Mouse (Mus musculus): ENCODE data around the gene Xxylt1. TPM values are rescaled to one million over a fixed set of nuclear protein-coding genes. Genes with fewer than 3 reads are reported as not detected.

Gene Xxylt1
- polyA plus RNA-seq, 1 experiment from 2014 or later: 8.0 TPM

GRCm38 (mm10) chr16:30936471-30936870 is 144.8 kb downstream of the Xxylt1 start:
- H3K4me3 ChIP-seq (ENCODE audit: low read depth, low read length): no peak overlapping the region
- DNase-seq (ENCODE audit: low spot score) (no peak), ATAC-seq (no peak)
- no peak overlapping the region for H3K9ac ChIP-seq (replicated peaks; ENCODE audit: low read depth)
- no peaks in the 10 kb centered on the region for H3K36me3 ChIP-seq (ENCODE audit: insufficient read depth, low read length)
- no peak overlapping the region for H3K27ac ChIP-seq (ENCODE audit: low read length)
- 48% methylated on average over 6 of the region's 6 CpGs for WGBS
- H3K9me3 ChIP-seq (ENCODE audit: low read length): no peaks in the 10 kb centered on the region
- H3K27me3 ChIP-seq (replicated peaks; ENCODE audit: insufficient read depth, low read length): no peaks in the 10 kb centered on the region
- peaks cover 3% of the 10 kb centered on the region; the same call in 1 of the 2 replicates for H3K4me1 ChIP-seq (ENCODE audit: insufficient read depth, low read depth, low read length)
- H3K4me2 ChIP-seq (replicated peaks; ENCODE audit: low read depth, low read length): no peak overlapping the region
- no peak for TF ChIP-seq EP300 (IDR thresholded peaks at IDR 0.05)
- no peak for TF ChIP-seq CTCF (IDR thresholded peaks at IDR 0.05)

- H3K9ac ChIP-seq (replicated peaks; ENCODE audit: low read depth): no peak overlapping the region
- no peaks in the 10 kb centered on the region for H3K27me3 ChIP-seq (replicated peaks; ENCODE audit: insufficient read depth, low read length)
- H3K27ac ChIP-seq (ENCODE audit: low read length): no peak overlapping the region
- TF ChIP-seq CTCF (IDR thresholded peaks at IDR 0.05) (no peak), EP300 (IDR thresholded peaks at IDR 0.05) (no peak)
- no peaks in the 10 kb centered on the region for H3K9me3 ChIP-seq (ENCODE audit: low read length)
- 84% methylated on average over 7 of the region's 7 CpGs for WGBS
- no peaks in the 10 kb centered on the region for H3K36me3 ChIP-seq (ENCODE audit: insufficient read depth, low read length)
- no peak for ATAC-seq
- no peak overlapping the region for H3K4me3 ChIP-seq (ENCODE audit: low read depth, low read length)
- H3K4me2 ChIP-seq (replicated peaks; ENCODE audit: low read depth, low read length): no peak overlapping the region
- peaks cover 3% of the 10 kb centered on the region; the same call in 1 of the 2 replicates for H3K4me1 ChIP-seq (ENCODE audit: insufficient read depth, low read depth, low read length)
- no peak for DNase-seq (ENCODE audit: low spot score)
These were observed 145.2 kb downstream of the Xxylt1 start for GRCm38 (mm10) chr16:30936012-30936461.

DNA sequence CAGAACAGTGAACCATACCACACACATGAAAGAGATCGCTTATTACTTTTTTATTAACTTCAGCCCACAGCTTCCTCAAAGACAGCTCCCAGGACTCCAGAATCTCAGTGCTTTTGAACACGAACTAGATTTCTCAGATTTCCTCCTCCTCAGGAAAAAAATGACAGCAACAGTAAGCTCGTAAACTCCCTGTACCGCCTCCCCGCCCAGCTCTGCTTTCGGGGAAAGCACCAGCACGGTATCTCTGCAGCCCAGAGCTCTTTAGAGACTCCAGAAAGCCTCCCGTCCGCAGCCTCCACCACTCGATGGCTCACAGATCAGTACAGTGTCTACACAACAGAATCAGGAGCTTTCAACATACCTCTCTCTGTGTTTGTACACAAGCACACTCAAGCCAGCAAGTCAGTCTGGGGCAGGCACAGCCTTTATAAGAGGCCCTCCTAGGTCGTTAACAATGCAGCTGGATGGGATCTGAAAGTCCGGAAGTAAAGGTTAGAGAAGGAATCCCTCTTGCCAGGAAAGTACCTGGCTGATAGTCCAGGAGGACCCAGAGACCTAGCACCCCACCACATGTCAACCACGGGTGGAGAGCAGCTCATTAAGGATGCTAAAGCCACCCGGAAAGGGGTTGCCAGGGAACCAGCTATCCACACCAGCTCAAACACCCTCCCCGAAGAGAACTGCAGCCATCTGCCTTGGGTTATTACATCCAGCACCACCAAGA is 146.1 kb downstream of the Xxylt1 start:
- Histone ChIP-seq H3K4me3 (ENCODE audit: low read depth, low read length) (no peak overlapping the region), H3K36me3 (ENCODE audit: insufficient read depth, low read length) (no peaks in the 10 kb centered on the region), H3K4me1 (ENCODE audit: insufficient read depth, low read depth, low read length) (peaks cover 3% of the 10 kb centered on the region; the same call in 1 of the 2 replicates), H3K27me3 (replicated peaks; ENCODE audit: insufficient read depth, low read length) (no peaks in the 10 kb centered on the region), H3K27ac (ENCODE audit: low read length) (no peak overlapping the region), H3K4me2 (replicated peaks; ENCODE audit: low read depth, low read length) (no peak overlapping the region), H3K9ac (replicated peaks; ENCODE audit: low read depth) (no peak overlapping the region), H3K9me3 (ENCODE audit: low read length) (no peaks in the 10 kb centered on the region)
- 44% methylated on average over 15 of the region's 15 CpGs for WGBS
- no peak for TF ChIP-seq EP300 (IDR thresholded peaks at IDR 0.05)
- TF ChIP-seq CTCF (IDR thresholded peaks at IDR 0.05): no peak
- ATAC-seq (no peak), DNase-seq (ENCODE audit: low spot score) (no peak)

GRCm38 (mm10) chr16:30934205-30934780 is 146.9 kb downstream of the Xxylt1 start:
- no peaks in the 10 kb centered on the region for H3K4me1 ChIP-seq (ENCODE audit: insufficient read depth, low read depth, low read length)
- WGBS: 71% methylated on average over 11 of the region's 11 CpGs

GRCm38 (mm10) chr16:30933366-30933765 is 147.9 kb downstream of the Xxylt1 start:
- 0 out of 2 replicates have a peak, but pooled peaks cover 3% of the 10 kb centered on the region for H3K4me1 ChIP-seq (ENCODE audit: insufficient read depth, low read depth, low read length)
- H3K27ac ChIP-seq (ENCODE audit: low read length): no peak overlapping the region
- no peaks in the 10 kb centered on the region for H3K9me3 ChIP-seq (ENCODE audit: low read length)
- no peaks in the 10 kb centered on the region for H3K27me3 ChIP-seq (replicated peaks; ENCODE audit: insufficient read depth, low read length)
- WGBS: 57% methylated on average over 8 of the region's 8 CpGs
- H3K9ac ChIP-seq (replicated peaks; ENCODE audit: low read depth): no peak overlapping the region
- peak; percentile 56 for ATAC-seq
- no peak for DNase-seq (ENCODE audit: low spot score)
- H3K36me3 ChIP-seq (ENCODE audit: insufficient read depth, low read length): no peaks in the 10 kb centered on the region
- TF ChIP-seq EP300 (IDR thresholded peaks at IDR 0.05) (no peak), CTCF (IDR thresholded peaks at IDR 0.05) (no peak)
- no peak overlapping the region for H3K4me3 ChIP-seq (ENCODE audit: low read depth, low read length)
- H3K4me2 ChIP-seq (replicated peaks; ENCODE audit: low read depth, low read length): no peak overlapping the region

More at GRCm38 (mm10) chr16:30934205-30934780, 146.9 kb downstream of the Xxylt1 start:
- no peak overlapping the region for H3K4me2 ChIP-seq (replicated peaks; ENCODE audit: low read depth, low read length)
- H3K9me3 ChIP-seq (ENCODE audit: low read length): no peaks in the 10 kb centered on the region
- DNase-seq (ENCODE audit: low spot score): no peak
- no peaks in the 10 kb centered on the region for H3K27me3 ChIP-seq (replicated peaks; ENCODE audit: insufficient read depth, low read length)
- H3K9ac ChIP-seq (replicated peaks; ENCODE audit: low read depth): no peak overlapping the region
- H3K36me3 ChIP-seq (ENCODE audit: insufficient read depth, low read length): no peaks in the 10 kb centered on the region
- H3K27ac ChIP-seq (ENCODE audit: low read length): no peak overlapping the region
- TF ChIP-seq CTCF (IDR thresholded peaks at IDR 0.05): no peak
- TF ChIP-seq EP300 (IDR thresholded peaks at IDR 0.05): no peak
- H3K4me3 ChIP-seq (ENCODE audit: low read depth, low read length): no peak overlapping the region
- ATAC-seq: no peak

DNA sequence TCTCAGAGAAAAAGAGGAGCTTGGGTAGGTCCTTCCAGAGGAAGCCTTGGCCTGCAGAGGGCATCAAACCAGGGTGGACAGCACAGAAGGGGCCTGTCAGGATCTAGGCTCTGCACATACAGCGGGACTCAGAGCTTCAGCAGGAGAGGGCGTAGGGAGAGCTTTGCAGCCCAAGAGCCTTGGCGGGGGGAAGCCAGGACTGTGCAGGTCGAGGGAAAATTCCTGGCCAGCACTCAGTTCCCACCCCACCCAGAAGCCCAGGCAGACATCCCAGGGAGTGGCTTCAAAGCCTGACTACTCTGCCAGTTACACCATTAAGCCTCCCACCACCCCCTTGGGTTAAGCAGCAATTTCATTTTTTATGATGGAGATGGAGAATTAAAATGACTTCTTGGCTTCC is 148.4 kb downstream of the Xxylt1 start:
- H3K36me3 ChIP-seq (ENCODE audit: insufficient read depth, low read length): no peaks in the 10 kb centered on the region
- TF ChIP-seq EP300 (IDR thresholded peaks at IDR 0.05) (no peak), CTCF (IDR thresholded peaks at IDR 0.05) (peak; percentile 26)
- H3K4me1 ChIP-seq (ENCODE audit: insufficient read depth, low read depth, low read length): 0 out of 2 replicates have a peak, but pooled peaks cover 3% of the 10 kb centered on the region
- no peak overlapping the region for H3K4me2 ChIP-seq (replicated peaks; ENCODE audit: low read depth, low read length)
- no peak overlapping the region for H3K27ac ChIP-seq (ENCODE audit: low read length)
- ATAC-seq (peak; percentile 26; the same call in 1 of the 2 replicates), DNase-seq (ENCODE audit: low spot score) (no peak)
- H3K4me3 ChIP-seq (ENCODE audit: low read depth, low read length): no peak overlapping the region
- no peaks in the 10 kb centered on the region for H3K27me3 ChIP-seq (replicated peaks; ENCODE audit: insufficient read depth, low read length)
- H3K9ac ChIP-seq (replicated peaks; ENCODE audit: low read depth): no peak overlapping the region
- 62% methylated on average over 4 of the region's 4 CpGs for WGBS
- no peaks in the 10 kb centered on the region for H3K9me3 ChIP-seq (ENCODE audit: low read length)

All from lung, postnatal 0 days (tissue).